Mouse (Mus musculus) forebrain, embryonic 16.5 days (tissue): Measurements from ENCODE around the gene Rpl11. TPM values are rescaled to one million over a fixed set of nuclear protein-coding genes. Genes with fewer than 3 reads are reported as not detected.

Source experiments
- ATAC-seq: fragments of 200-750 bp; cut with Nextera tagmentation; 2 replicates; pipeline ENCODE4 v1.8.0; 2017; ENCODE audit warnings: mild to moderate bottlenecking, moderate library complexity
- H3K27ac ChIP-seq: fragments of 300-500 bp; sonication (generic); 2 replicates; pipeline ENCODE4 v1.5.1; 2014; ENCODE audit warnings: low read length, control low read depth
- H3K27me3 ChIP-seq: fragments of 300-500 bp; sonication (generic); replicated peaks from 2 replicates; pipeline ENCODE4 v1.6.1; 2014; ENCODE audit warnings: low read length; ENCODE audit not compliant: control insufficient read depth, insufficient read depth
- H3K36me3 ChIP-seq: fragments of 300-500 bp; sonication (generic); 2 replicates; pipeline ENCODE4 v1.6.1; 2014; ENCODE audit not compliant: control insufficient read depth, insufficient read depth
- H3K4me1 ChIP-seq: fragments of 300-500 bp; sonication (generic); replicated peaks from 2 replicates; pipeline ENCODE4 v1.6.1; 2014; ENCODE audit warnings: low read length; ENCODE audit not compliant: control insufficient read depth, insufficient read depth
- H3K4me2 ChIP-seq: fragments of 300-500 bp; sonication (generic); 2 replicates; pipeline ENCODE4 v1.6.1; 2014; ENCODE audit warnings: mild to moderate bottlenecking, low read length, control low read depth
- H3K4me3 ChIP-seq: fragments of 300-500 bp; sonication (generic); replicated peaks from 2 replicates; pipeline ENCODE4 v1.5.1; 2014; ENCODE audit warnings: mild to moderate bottlenecking, low read length, control low read depth
- H3K9ac ChIP-seq: fragments of 300-500 bp; sonication (generic); replicated peaks from 2 replicates; pipeline ENCODE4 v1.6.1; 2014; ENCODE audit warnings: low read depth, low read length, control low read depth
- H3K9me3 ChIP-seq: fragments of 300-500 bp; sonication (generic); 2 replicates; pipeline ENCODE4 v1.6.1; 2016; ENCODE audit warnings: low read length; ENCODE audit not compliant: control insufficient read depth
- WGBS: fragments of 180-500 bp; shearing (Covaris S2); extraction: QIAGEN DNeasy Blood & Tissue Kit; methylation state at CpG from one replicate; pipeline ENCODE4 v1.1.7; 2014; 5-methylcytosine and 5-hydroxymethylcytosine counted together
- polyA plus RNA-seq: library from polyadenylated mRNA; unstranded; fragments of >200 nt; fragmentation: Nextera tagmentation; extraction: Ambion mirVana; gene quantifications from 2 replicates; pipeline ENCODE4 v1.2.1, GENCODE M21; 2015

Gene Rpl11
- polyA plus RNA-seq, 1 experiment from 2014 or later = 302 TPM

DNA sequence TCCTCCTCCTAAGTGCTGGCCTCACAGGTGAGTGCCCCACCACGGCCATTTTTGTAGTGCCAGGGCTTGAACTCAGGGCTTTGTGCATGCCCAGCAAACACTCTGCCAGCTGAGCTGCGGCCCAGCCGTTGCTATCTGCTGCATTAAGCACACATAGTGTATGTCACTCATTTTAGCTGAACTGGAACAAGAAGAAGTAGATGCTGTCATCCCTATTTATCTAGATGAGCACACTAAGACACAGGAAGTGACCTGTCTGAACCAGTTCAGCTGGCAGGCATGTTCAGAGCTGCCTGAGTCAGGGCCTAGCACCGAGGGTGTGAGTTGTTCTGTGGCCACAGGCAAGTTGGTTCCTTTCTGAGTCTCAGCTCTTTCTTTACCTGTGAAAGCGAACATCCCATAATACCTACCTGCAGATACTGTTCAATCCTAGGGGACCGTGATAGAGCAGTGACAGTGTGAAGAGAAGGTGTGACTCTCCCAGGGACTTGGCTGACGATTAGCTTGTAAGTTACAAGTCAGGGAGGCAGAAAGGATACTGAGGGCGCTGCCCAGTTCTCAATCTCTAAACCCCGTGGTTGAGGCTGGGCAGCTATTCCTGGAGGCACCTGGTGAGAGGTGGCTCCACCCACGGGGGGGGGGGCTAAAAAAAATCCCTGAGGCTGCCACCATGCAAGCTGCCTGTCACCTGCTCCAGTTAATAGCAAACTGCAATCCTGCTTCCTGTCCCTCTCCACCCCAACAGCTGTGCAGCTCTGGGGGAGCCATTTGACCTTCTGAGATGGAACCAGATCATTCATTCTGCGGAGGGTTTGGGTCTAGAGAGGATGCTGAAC is 36.7 kb upstream of the Rpl11 start:
- 60% methylated on average over 11 of the region's 11 CpGs for WGBS
- no peak overlapping the region for H3K4me2 ChIP-seq
- no peak overlapping the region for H3K4me3 ChIP-seq
- no peaks in the 10 kb centered on the region for H3K36me3 ChIP-seq
- no peak for ATAC-seq
- no peak overlapping the region for H3K9ac ChIP-seq
- H3K27me3 ChIP-seq = no peaks in the 10 kb centered on the region
- H3K9me3 ChIP-seq = no peaks in the 10 kb centered on the region
- H3K27ac ChIP-seq = no peak overlapping the region
- no peaks in the 10 kb centered on the region for H3K4me1 ChIP-seq

DNA sequence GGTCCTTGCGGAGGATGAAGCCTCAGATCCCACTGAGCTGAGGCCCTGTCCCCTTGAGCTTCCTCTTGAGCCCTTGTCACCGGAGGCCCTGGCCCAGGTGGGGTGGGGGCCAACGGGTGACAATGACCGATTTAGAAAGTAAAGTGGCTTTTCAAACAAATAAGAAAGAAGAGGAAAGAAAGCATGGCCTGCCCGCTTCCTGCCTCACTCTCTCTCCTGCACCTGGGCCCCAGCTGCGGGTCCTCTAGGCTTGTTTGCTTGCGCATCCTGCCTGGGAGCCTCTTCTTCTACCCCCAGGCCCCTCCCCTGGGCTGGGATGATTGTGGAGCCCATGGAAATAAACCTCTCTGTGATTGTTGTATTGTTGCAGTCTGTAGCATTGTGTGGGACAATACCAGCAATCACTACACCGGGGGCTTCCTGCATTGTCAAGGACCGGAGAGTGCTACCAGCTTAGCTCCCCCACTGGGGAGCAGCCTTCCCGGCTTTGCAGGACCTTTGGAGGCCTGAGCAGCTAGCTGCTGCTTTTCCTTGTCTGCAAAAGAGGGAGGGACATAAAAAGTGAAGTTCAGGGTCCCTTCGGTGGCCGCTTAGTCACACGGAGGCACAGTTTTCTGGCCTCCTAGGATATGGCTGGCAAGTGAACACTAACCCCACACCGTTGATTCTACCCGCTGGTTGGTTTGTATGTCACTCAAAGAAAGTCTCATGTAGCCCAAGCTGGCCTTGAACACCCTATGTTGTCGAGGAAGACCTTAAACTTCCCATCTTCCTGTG is 35.9 kb upstream of the Rpl11 start:
- 32% methylated on average over 16 of the region's 16 CpGs for WGBS
- Histone ChIP-seq H3K27me3 (no peaks in the 10 kb centered on the region), H3K36me3 (no peaks in the 10 kb centered on the region), H3K27ac (no peak overlapping the region), H3K4me1 (no peaks in the 10 kb centered on the region), H3K4me3 (no peak overlapping the region), H3K9me3 (no peaks in the 10 kb centered on the region), H3K9ac (no peak overlapping the region), H3K4me2 (no peak overlapping the region)
- ATAC-seq = no peak

DNA sequence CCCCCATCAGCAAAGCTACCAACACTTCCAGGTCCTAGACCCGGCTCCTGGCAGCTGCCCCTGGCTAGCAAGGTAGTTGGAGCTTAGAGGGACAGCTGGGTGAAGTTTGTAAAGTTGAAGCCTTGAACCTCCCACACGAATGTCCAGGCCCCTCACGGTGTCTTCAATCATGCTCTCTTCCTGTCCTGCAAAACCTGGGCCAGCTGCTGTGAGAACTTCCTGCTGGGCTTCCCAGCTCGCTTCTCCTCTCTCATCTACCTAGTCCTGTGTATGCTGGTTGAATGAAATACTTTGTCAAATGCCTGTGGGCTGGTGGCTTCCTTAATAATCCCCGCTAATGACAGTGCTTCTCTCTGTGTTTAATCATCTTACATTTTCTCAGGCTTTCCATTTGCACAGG is 35.1 kb upstream of the Rpl11 start:
- H3K4me3 ChIP-seq = no peak overlapping the region
- no peak overlapping the region for H3K27ac ChIP-seq
- 76% methylated on average over 5 of the region's 5 CpGs for WGBS
- no peak overlapping the region for H3K4me2 ChIP-seq
- H3K9ac ChIP-seq = no peak overlapping the region
- H3K4me1 ChIP-seq = no peaks in the 10 kb centered on the region
- no peaks in the 10 kb centered on the region for H3K9me3 ChIP-seq
- no peak for ATAC-seq
- no peaks in the 10 kb centered on the region for H3K27me3 ChIP-seq
- no peaks in the 10 kb centered on the region for H3K36me3 ChIP-seq

DNA sequence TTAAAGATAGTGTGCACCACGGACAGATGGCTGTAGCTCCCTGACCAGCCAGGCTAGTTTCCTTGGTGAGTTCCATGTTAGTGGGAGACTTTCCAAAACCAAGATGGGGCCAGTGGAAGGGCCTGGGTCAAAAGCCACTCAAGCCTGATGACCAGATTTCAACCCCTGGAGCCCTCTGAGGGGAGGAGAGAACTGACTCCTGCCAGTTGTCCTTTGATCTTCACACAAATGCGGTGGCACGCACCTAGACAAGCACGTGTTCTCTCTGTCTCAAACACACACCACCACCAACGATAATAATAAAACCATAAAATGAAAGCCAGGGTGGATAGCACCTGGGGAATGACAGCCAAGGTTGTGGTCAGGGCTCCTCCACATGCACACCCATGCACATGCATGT is 34.0 kb upstream of the Rpl11 start:
- Histone ChIP-seq H3K4me3 (no peak overlapping the region), H3K4me2 (no peak overlapping the region), H3K36me3 (no peaks in the 10 kb centered on the region), H3K9ac (no peak overlapping the region), H3K4me1 (no peaks in the 10 kb centered on the region), H3K9me3 (no peaks in the 10 kb centered on the region), H3K27ac (no peak overlapping the region), H3K27me3 (peaks cover 6% of the 10 kb centered on the region)
- WGBS = 94% methylated on average over 5 of the region's 5 CpGs
- no peak for ATAC-seq

DNA sequence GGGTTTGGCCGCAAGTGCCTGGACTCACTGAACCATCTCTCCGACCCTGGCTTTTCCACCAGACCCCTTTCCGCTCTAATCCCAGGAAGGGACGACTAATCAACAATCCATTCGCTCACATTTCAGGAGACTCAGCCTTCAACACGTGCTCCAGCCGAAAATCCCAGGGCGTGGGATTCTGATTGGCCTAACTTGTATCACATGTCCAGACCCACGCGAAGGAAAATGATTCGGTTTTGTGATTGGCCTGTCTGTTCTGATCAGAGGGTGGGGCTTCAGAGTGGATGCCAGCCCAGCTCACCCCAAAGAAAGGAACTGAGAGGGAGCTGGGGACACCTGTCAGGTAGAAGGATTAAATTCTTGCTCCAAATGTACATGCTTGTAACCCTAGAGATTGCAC is 31.6 kb upstream of the Rpl11 start:
- peaks cover 20% of the 10 kb centered on the region for H3K27me3 ChIP-seq
- H3K9me3 ChIP-seq = no peaks in the 10 kb centered on the region
- H3K9ac ChIP-seq = no peak overlapping the region
- no peak overlapping the region for H3K4me2 ChIP-seq
- H3K36me3 ChIP-seq = no peaks in the 10 kb centered on the region
- WGBS = 95% methylated on average over 11 of the region's 11 CpGs
- H3K27ac ChIP-seq = no peak overlapping the region
- H3K4me3 ChIP-seq = no peak overlapping the region
- H3K4me1 ChIP-seq = peaks cover 7% of the 10 kb centered on the region
- no peak for ATAC-seq

GRCm38 (mm10) chr4:136083269-136084105 is 30.3 kb upstream of the Rpl11 start:
- Histone ChIP-seq H3K27me3 (peaks cover 20% of the 10 kb centered on the region), H3K27ac (no peak overlapping the region), H3K4me1 (peaks cover 7% of the 10 kb centered on the region), H3K36me3 (no peaks in the 10 kb centered on the region), H3K9ac (no peak overlapping the region), H3K4me3 (no peak overlapping the region), H3K9me3 (no peaks in the 10 kb centered on the region), H3K4me2 (no peak overlapping the region)
- WGBS = 83% methylated on average over 18 of the region's 19 CpGs
- no peak for ATAC-seq

DNA sequence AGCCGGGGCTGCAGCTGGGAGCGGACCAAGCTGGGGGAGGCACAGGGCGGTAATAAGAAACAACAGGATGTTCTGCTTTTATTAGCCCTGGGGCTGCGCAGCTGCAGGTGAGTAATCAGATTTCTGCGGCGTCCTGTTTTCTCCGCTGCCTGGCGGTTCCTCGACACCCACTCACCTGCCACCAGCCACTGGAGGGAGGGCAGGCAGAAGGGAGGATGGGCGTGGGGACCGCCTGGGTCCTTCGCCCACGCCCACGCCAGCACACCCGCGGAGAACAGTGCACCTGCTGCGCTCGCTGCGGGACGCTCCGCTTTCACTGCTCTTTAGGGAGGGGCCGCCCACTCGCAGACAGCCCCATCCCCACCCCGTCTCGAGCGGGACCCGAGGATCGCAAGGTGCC is 28.5 kb upstream of the Rpl11 start:
- whole genome bisulfite sequencing = 3% methylated on average over 28 of the region's 28 CpGs
- Histone ChIP-seq H3K4me3 (peak overlapping the region; percentile 30), H3K27ac (no peak overlapping the region), H3K9me3 (no peaks in the 10 kb centered on the region), H3K27me3 (peaks cover 20% of the 10 kb centered on the region), H3K4me2 (peak overlapping the region; percentile 34), H3K36me3 (no peaks in the 10 kb centered on the region), H3K9ac (peak overlapping the region; percentile 42; the same call in 1 of the 2 replicates), H3K4me1 (peaks cover 7% of the 10 kb centered on the region)
- ATAC-seq = no peak

GRCm38 (mm10) chr4:136078649-136079048 is 25.4 kb upstream of the Rpl11 start:
- H3K4me1 ChIP-seq = peaks cover 7% of the 10 kb centered on the region
- H3K4me3 ChIP-seq = no peak overlapping the region
- 69% methylated on average over 2 of the region's 2 CpGs for WGBS
- H3K4me2 ChIP-seq = no peak overlapping the region
- no peaks in the 10 kb centered on the region for H3K36me3 ChIP-seq
- H3K27ac ChIP-seq = no peak overlapping the region
- no peaks in the 10 kb centered on the region for H3K9me3 ChIP-seq
- no peak overlapping the region for H3K9ac ChIP-seq
- H3K27me3 ChIP-seq = peaks cover 20% of the 10 kb centered on the region
- no peak for ATAC-seq
